Mouse (Mus musculus): ENCODE data around the gene 1700022I11Rik. TPM values are rescaled to one million over a fixed set of nuclear protein-coding genes. Genes with fewer than 3 reads are reported as not detected.

1700022I11Rik gene
- polyA plus RNA-seq, 2 experiments = 0.45 TPM; not detected in 1

DNA sequence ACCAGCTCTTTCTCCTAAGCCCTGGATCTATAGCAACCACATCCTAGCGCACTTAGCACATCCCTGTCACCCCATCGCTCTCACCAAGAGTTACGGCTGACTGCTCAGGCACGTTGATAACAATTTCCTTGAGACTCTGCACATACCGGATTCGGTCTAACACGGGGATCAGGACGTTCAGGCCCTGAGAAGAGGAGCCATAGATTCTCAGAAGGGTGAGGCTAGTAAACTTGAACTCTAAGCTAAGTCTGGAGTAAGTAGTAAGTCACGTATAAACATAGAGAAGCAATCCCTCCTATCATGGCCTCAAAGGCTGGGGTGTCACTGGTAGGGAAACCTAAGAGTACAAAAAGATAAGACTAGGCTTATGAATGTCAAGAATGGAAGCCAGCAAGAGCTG, 60.9 kb downstream of the 1700022I11Rik start:
- peak overlapping the region; percentile 85; the same call in 1 of the 2 replicates for H3K27ac ChIP-seq (replicated peaks; ENCODE audit: low read depth, low read length)
- ATAC-seq (ENCODE audit: low FRiP score, low read depth) = no peak

DNA sequence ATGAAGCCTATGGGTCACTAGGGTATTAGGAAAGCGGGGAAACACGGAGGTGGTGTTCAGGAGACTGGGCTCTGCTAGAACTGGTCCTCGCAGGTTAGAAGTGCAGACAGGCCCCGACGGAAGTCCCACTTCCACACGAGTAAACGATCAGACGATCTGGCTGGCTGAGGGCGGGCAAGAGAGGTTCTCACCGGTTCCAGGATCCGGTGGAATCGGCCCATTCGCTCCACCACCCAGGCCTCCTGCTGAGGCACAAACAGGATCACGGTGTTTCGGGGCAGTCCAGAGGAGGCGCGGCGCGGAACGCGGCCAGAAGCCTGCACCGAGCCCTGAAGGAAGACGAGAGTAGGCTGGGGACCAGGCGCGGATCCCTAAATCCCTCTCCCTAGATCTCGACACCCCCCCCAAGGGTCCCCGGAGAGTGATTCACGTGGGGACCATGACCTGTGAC, 61.4 kb downstream of the 1700022I11Rik start:
- Histone ChIP-seq H3K9ac (ENCODE audit: low read depth, low read length, severe bottlenecking) (peak overlapping the region; percentile 90), H3K27ac (replicated peaks; ENCODE audit: low read depth, low read length) (peak overlapping the region; percentile 85), H3K4me1 (ENCODE audit: control insufficient read depth, insufficient read depth, low read length) (peaks cover 10% of the 10 kb centered on the region; the same call in 1 of the 2 replicates), H3K4me2 (replicated peaks; ENCODE audit: low read depth, low read length, severe bottlenecking) (peak overlapping the region; percentile 78), H3K4me3 (replicated peaks; ENCODE audit: low read length) (peak overlapping the region; percentile 79), H3K36me3 (ENCODE audit: control insufficient read depth, insufficient read depth, low read length) (peaks cover 62% of the 10 kb centered on the region), H3K9me3 (ENCODE audit: control insufficient read depth, low read length) (no peaks in the 10 kb centered on the region), H3K27me3 (ENCODE audit: control insufficient read depth, insufficient read depth, low read length) (no peaks in the 10 kb centered on the region)
- TF ChIP-seq POLR2A (IDR thresholded peaks at IDR 0.05; ENCODE audit: borderline replicate concordance, extremely low read depth, insufficient read depth, insufficient read length) = no peak
- peak; percentile 43 for ATAC-seq (ENCODE audit: low FRiP score, low read depth)
- DNase-seq (ENCODE audit: low spot score) = no peak
- WGBS = 1% methylated on average over 28 of the region's 28 CpGs

More for the DNA sequence above, 60.9 kb downstream of the 1700022I11Rik start:
- Histone ChIP-seq H3K4me2 (replicated peaks; ENCODE audit: low read depth, low read length, severe bottlenecking) (peak overlapping the region; percentile 78), H3K4me3 (replicated peaks; ENCODE audit: low read length) (peak overlapping the region; percentile 79), H3K36me3 (ENCODE audit: control insufficient read depth, insufficient read depth, low read length) (peaks cover 57% of the 10 kb centered on the region), H3K27me3 (ENCODE audit: control insufficient read depth, insufficient read depth, low read length) (no peaks in the 10 kb centered on the region), H3K4me1 (ENCODE audit: control insufficient read depth, insufficient read depth, low read length) (peaks cover 10% of the 10 kb centered on the region; the same call in 1 of the 2 replicates), H3K9me3 (ENCODE audit: control insufficient read depth, low read length) (no peaks in the 10 kb centered on the region), H3K9ac (ENCODE audit: low read depth, low read length, severe bottlenecking) (peak overlapping the region; percentile 90)
- TF ChIP-seq POLR2A (IDR thresholded peaks at IDR 0.05; ENCODE audit: borderline replicate concordance, extremely low read depth, insufficient read depth, insufficient read length) = no peak
- DNase-seq (ENCODE audit: low spot score) = no peak
- 75% methylated on average over 9 of the region's 9 CpGs for WGBS

DNA sequence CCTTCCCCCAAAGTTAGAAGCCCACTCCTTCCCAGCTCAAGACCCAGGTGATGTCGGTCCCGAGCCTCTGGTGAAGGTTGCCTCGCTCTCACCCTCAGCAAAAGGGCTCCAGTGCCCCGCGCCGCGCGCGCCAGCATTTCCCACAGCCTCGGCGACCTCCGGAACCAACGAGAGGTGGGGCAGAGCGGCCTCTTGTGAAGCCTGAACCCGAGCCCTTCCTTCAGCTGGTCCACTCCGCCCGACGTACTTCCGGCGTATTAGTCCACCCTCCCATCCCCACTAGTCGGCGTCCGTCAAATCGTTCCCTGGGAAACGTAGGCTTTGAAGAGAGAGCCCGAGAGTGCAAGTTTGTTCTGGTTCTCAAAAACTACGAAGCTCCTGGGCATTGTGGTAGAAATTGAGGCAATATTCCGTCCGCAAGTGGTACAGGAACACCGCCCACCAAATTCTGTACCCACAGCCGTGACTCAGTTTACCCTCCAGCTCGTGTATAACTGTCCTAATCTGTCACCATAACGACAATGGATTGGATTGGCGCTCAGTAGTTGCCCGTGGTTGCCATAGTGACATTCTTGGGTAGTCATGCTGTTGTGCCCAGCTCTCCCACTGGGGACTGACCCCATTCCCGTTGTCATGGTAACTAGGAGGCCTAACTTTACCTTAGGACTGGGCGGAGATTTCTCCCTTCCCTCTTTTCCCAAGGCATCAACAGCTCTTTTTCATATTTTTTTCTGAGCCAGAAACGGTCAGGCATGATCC, 62.0 kb downstream of the 1700022I11Rik start, which contains the start of gene Stoml2:
Stoml2 (minus strand) TSS at position 474 of the 759 bp plus-strand sequence.
- peak; percentile 96 for DNase-seq (ENCODE audit: low spot score)
- no peaks in the 10 kb centered on the region for H3K9me3 ChIP-seq (ENCODE audit: control insufficient read depth, low read length)
- peaks cover 68% of the 10 kb centered on the region for H3K36me3 ChIP-seq (ENCODE audit: control insufficient read depth, insufficient read depth, low read length)
- H3K27me3 ChIP-seq (ENCODE audit: control insufficient read depth, insufficient read depth, low read length) = no peaks in the 10 kb centered on the region
- H3K4me3 ChIP-seq (replicated peaks; ENCODE audit: low read length) = peak within 1 kb of the TSS; percentile 79
- peak; percentile 99 for ATAC-seq (ENCODE audit: low FRiP score, low read depth)
- peak within 1 kb of the TSS; percentile 90 for H3K9ac ChIP-seq (ENCODE audit: low read depth, low read length, severe bottlenecking)
- peaks cover 10% of the 10 kb centered on the region; the same call in 1 of the 2 replicates for H3K4me1 ChIP-seq (ENCODE audit: control insufficient read depth, insufficient read depth, low read length)
- under 1% methylated on average over 38 of the region's 38 CpGs for WGBS
- H3K4me2 ChIP-seq (replicated peaks; ENCODE audit: low read depth, low read length, severe bottlenecking) = peak within 1 kb of the TSS; percentile 78
- TF ChIP-seq POLR2A (IDR thresholded peaks at IDR 0.05; ENCODE audit: borderline replicate concordance, extremely low read depth, insufficient read depth, insufficient read length) = peak; percentile 91; the same call in 1 of the 2 replicates
- peak within 1 kb of the TSS; percentile 85 for H3K27ac ChIP-seq (replicated peaks; ENCODE audit: low read depth, low read length)

DNA sequence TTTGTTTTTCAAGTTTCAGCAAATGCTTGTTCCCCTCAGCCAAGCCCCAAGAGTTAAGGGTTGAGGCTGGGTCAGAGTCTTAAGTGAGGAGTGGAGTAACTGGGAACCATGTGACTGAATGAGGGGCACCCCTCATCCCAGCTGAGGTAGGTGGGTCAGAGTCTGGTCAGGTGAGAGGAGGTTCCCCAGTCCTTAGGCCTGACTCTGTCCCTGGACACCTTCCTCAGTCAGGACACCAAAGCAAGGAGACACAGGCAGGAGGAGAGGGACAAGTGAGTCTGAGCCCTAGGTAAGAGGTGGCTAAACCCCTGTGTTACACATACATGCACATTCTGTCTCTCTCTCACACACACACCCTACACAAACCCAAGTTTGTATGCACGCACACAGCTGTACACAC, 63.1 kb downstream of the 1700022I11Rik start:
- H3K27ac ChIP-seq (replicated peaks; ENCODE audit: low read depth, low read length) = no peak overlapping the region
- H3K4me3 ChIP-seq (replicated peaks; ENCODE audit: low read length) = no peak overlapping the region
- no peak for TF ChIP-seq POLR2A (IDR thresholded peaks at IDR 0.05; ENCODE audit: borderline replicate concordance, extremely low read depth, insufficient read depth, insufficient read length)
- ATAC-seq (ENCODE audit: low FRiP score, low read depth) (no peak), DNase-seq (ENCODE audit: low spot score) (no peak)
- no peak overlapping the region for H3K4me2 ChIP-seq (replicated peaks; ENCODE audit: low read depth, low read length, severe bottlenecking)
- peaks cover 63% of the 10 kb centered on the region for H3K36me3 ChIP-seq (ENCODE audit: control insufficient read depth, insufficient read depth, low read length)
- no peak overlapping the region for H3K9ac ChIP-seq (ENCODE audit: low read depth, low read length, severe bottlenecking)
- no peaks in the 10 kb centered on the region for H3K27me3 ChIP-seq (ENCODE audit: control insufficient read depth, insufficient read depth, low read length)
- WGBS = 100% methylated on average over 1 of the region's 1 CpGs
- H3K4me1 ChIP-seq (ENCODE audit: control insufficient read depth, insufficient read depth, low read length) = peaks cover 10% of the 10 kb centered on the region; the same call in 1 of the 2 replicates
- H3K9me3 ChIP-seq (ENCODE audit: control insufficient read depth, low read length) = no peaks in the 10 kb centered on the region

Other genes with a start within 250 kb of the 1700022I11Rik start
- 0.11 and 0.14 TPM in 2 replicates for gene 4930578G10Rik, start 234.1 kb upstream of the 1700022I11Rik start, polyA plus RNA-seq (2012; rRNA removed)
- gene 4930578G10Rik, start 234.1 kb upstream of the 1700022I11Rik start, polyA plus RNA-seq (2014; fragmentation: Nextera tagmentation; extraction: Ambion mirVana) = 0.33 TPM in 1 of 2 replicates, not detected in the other
- gene Ccl19, start 213.0 kb upstream of the 1700022I11Rik start, polyA plus RNA-seq (2012; rRNA removed) = not detected in 2 replicates
- not detected in 2 replicates for gene Ccl19, start 213.0 kb upstream of the 1700022I11Rik start, polyA plus RNA-seq (2014; fragmentation: Nextera tagmentation; extraction: Ambion mirVana)
- gene Ccl21a, start 195.6 kb upstream of the 1700022I11Rik start, polyA plus RNA-seq (2012; rRNA removed) = 28.7 and 29.5 TPM in 2 replicates
- 60.6 and 72.6 TPM in 2 replicates for gene Ccl21a, start 195.6 kb upstream of the 1700022I11Rik start, polyA plus RNA-seq (2014; fragmentation: Nextera tagmentation; extraction: Ambion mirVana)
- not detected in 2 replicates for gene Fam205a1, start 115.7 kb upstream of the 1700022I11Rik start, polyA plus RNA-seq (2012; rRNA removed)
- gene Fam205a1, start 115.7 kb upstream of the 1700022I11Rik start, polyA plus RNA-seq (2014; fragmentation: Nextera tagmentation; extraction: Ambion mirVana) = 0.06 TPM in 2 replicates
- 0.01 TPM in 1 of 2 replicates, not detected in the other for gene Gm12394, start 112.8 kb upstream of the 1700022I11Rik start, polyA plus RNA-seq (2012; rRNA removed)
- gene Gm12394, start 112.8 kb upstream of the 1700022I11Rik start, polyA plus RNA-seq (2014; fragmentation: Nextera tagmentation; extraction: Ambion mirVana) = 0.21 and 0.23 TPM in 2 replicates
- not detected in 2 replicates for gene Fam205c, start 95.4 kb upstream of the 1700022I11Rik start, polyA plus RNA-seq (2012; rRNA removed)
- gene Fam205c, start 95.4 kb upstream of the 1700022I11Rik start, polyA plus RNA-seq (2014; fragmentation: Nextera tagmentation; extraction: Ambion mirVana) = 0.55 TPM in 1 of 2 replicates, not detected in the other
- gene Phf24, start 52.9 kb upstream of the 1700022I11Rik start, polyA plus RNA-seq (2012; rRNA removed) = 2.4 and 2.7 TPM in 2 replicates
- 1.1 and 1.2 TPM in 2 replicates for gene Phf24, start 52.9 kb upstream of the 1700022I11Rik start, polyA plus RNA-seq (2014; fragmentation: Nextera tagmentation; extraction: Ambion mirVana)
- gene Dnajb5, start 19.8 kb upstream of the 1700022I11Rik start, polyA plus RNA-seq (2012; rRNA removed) = 16.9 and 17.4 TPM in 2 replicates
- 7.4 and 7.6 TPM in 2 replicates for gene Dnajb5, start 19.8 kb upstream of the 1700022I11Rik start, polyA plus RNA-seq (2014; fragmentation: Nextera tagmentation; extraction: Ambion mirVana)
- 194 and 248 TPM in 2 replicates for gene Vcp, start 30.9 kb downstream of the 1700022I11Rik start, polyA plus RNA-seq (2012; rRNA removed)
- 468 and 501 TPM in 2 replicates for gene Vcp, start 30.9 kb downstream of the 1700022I11Rik start, polyA plus RNA-seq (2014; fragmentation: Nextera tagmentation; extraction: Ambion mirVana)
- gene Fancg, start 40.9 kb downstream of the 1700022I11Rik start, polyA plus RNA-seq (2012; rRNA removed) = 31.3 and 33.6 TPM in 2 replicates
- 20.1 and 20.4 TPM in 2 replicates for gene Fancg, start 40.9 kb downstream of the 1700022I11Rik start, polyA plus RNA-seq (2014; fragmentation: Nextera tagmentation; extraction: Ambion mirVana)
- gene Pigo, start 56.2 kb downstream of the 1700022I11Rik start, polyA plus RNA-seq (2012; rRNA removed) = 33.4 and 44.3 TPM in 2 replicates
- gene Pigo, start 56.2 kb downstream of the 1700022I11Rik start, polyA plus RNA-seq (2014; fragmentation: Nextera tagmentation; extraction: Ambion mirVana) = 17.6 and 22.1 TPM in 2 replicates
- 156 and 171 TPM in 2 replicates for gene Stoml2, start 62.1 kb downstream of the 1700022I11Rik start, polyA plus RNA-seq (2012; rRNA removed)
- 316 and 318 TPM in 2 replicates for gene Stoml2, start 62.1 kb downstream of the 1700022I11Rik start, polyA plus RNA-seq (2014; fragmentation: Nextera tagmentation; extraction: Ambion mirVana)
- gene Fam214b, start 76.6 kb downstream of the 1700022I11Rik start, polyA plus RNA-seq (2012; rRNA removed) = 22.1 and 24.1 TPM in 2 replicates
- 9.5 and 11.6 TPM in 2 replicates for gene Fam214b, start 76.6 kb downstream of the 1700022I11Rik start, polyA plus RNA-seq (2014; fragmentation: Nextera tagmentation; extraction: Ambion mirVana)
- gene Unc13b, start 89.3 kb downstream of the 1700022I11Rik start, polyA plus RNA-seq (2012; rRNA removed) = 6.7 and 7.2 TPM in 2 replicates
- 2.4 and 2.5 TPM in 2 replicates for gene Unc13b, start 89.3 kb downstream of the 1700022I11Rik start, polyA plus RNA-seq (2014; fragmentation: Nextera tagmentation; extraction: Ambion mirVana)

All from limb, embryonic 14.5 days (tissue).